Mouse (Mus musculus) small intestine, adult 2 months (tissue): ENCODE measurements around the gene Zfp119b.

Source experiments
- CTCF ChIP-seq: fragments of 200-500 bp; IDR thresholded peaks from 2 replicates; pipeline ENCODE4 v1.5.1; 2012; ENCODE audit warnings: low read depth, mild to moderate bottlenecking, control low read depth, inconsistent platforms, low read length, moderate library complexity, mixed read lengths; ENCODE audit not compliant: insufficient replicate concordance, insufficient read length; ENCODE audit errors: extremely low read depth
- POLR2A ChIP-seq: fragments of 200-500 bp; IDR thresholded peaks from 2 replicates; pipeline ENCODE4 v1.6.1; 2012; ENCODE audit warnings: low read depth, mild to moderate bottlenecking, control low read depth, inconsistent platforms, low read length, moderate library complexity

- TF ChIP-seq POLR2A (no peak), CTCF (no peak)
Observed at GRCm38 (mm10) chr17:55960791-55961190, 11.5 kb upstream of the Zfp119b start.
